Mouse (Mus musculus) CH12.LX (cell line): ENCODE data around the gene Rnf126. TPM values are rescaled to one million over a fixed set of nuclear protein-coding genes. Genes with fewer than 3 reads are reported as not detected.

Source experiments
- DNase-seq: peaks from one replicate; pipeline ENCODE4 v3.0.0-alpha.2; 2013; ENCODE audit errors: extremely low read depth
- H3K27ac ChIP-seq: 2 replicates; pipeline ENCODE4 v1.5.1; 2012; ENCODE audit warnings: low read depth, mild to moderate bottlenecking, control low read depth, moderate library complexity; ENCODE audit not compliant: insufficient read depth
- H3K27me3 ChIP-seq: replicated peaks from 2 replicates; pipeline ENCODE3; 2012; ENCODE audit warnings: inconsistent platforms
- H3K36me3 ChIP-seq, 2 experiments: replicated peaks in 1 of 2; 2 replicates each; pipeline versions ENCODE3 to v1.6.1; 2012; ENCODE audit warnings: inconsistent platforms in 1 of 2, low read length in 1 of 2, mild to moderate bottlenecking in 1 of 2, mixed read lengths in 1 of 2, moderate library complexity in 1 of 2; ENCODE audit not compliant: control insufficient read depth in 1 of 2, insufficient read depth in 1 of 2
- H3K4me1 ChIP-seq, 2 experiments: 2 replicates each; pipeline ENCODE4 v1.6.1; 2012; ENCODE audit warnings: inconsistent platforms in 1 of 2, moderate library complexity in 1 of 2; ENCODE audit not compliant: insufficient read depth in 2 of 2, control insufficient read depth in 1 of 2
- H3K4me2 ChIP-seq: 2 replicates; pipeline ENCODE4 v1.6.1; 2012; ENCODE audit warnings: low read depth, mild to moderate bottlenecking, control low read depth; ENCODE audit not compliant: poor library complexity, insufficient read depth, severe bottlenecking
- H3K4me3 ChIP-seq, 3 experiments: fragments of 150-350 bp in 1 of 3; sonication (generic) in 1 of 3; replicated peaks in 1 of 3; 2 replicates each; pipeline versions ENCODE3 to v1.5.1; 2011 to 2012; ENCODE audit warnings: low read depth in 2 of 3, low read length in 2 of 3, mild to moderate bottlenecking in 2 of 3, moderate library complexity in 2 of 3, control low read depth in 1 of 3, improper control_type of control experiment in 1 of 3, inconsistent platforms in 1 of 3, mixed read lengths in 1 of 3; ENCODE audit not compliant: poor library complexity in 1 of 3
- H3K79me2 ChIP-seq: replicated peaks from 2 replicates; pipeline ENCODE4 v1.6.1; 2012; ENCODE audit warnings: mild to moderate bottlenecking, moderate library complexity; ENCODE audit not compliant: control insufficient read depth, poor library complexity, insufficient read depth, severe bottlenecking; ENCODE audit errors: extremely low read depth
- H3K9ac ChIP-seq: 2 replicates; pipeline ENCODE4 v1.6.1; 2012; ENCODE audit warnings: low read depth, mild to moderate bottlenecking, control low read depth, moderate library complexity; ENCODE audit not compliant: insufficient read depth
- H3K9me3 ChIP-seq: replicated peaks from 2 replicates; pipeline ENCODE3; 2012; ENCODE audit warnings: low read length, inconsistent platforms, mixed read lengths
- CTCF ChIP-seq, 2 experiments: IDR thresholded peaks in 1 of 2; conservative IDR thresholded peaks in 1 of 2; 2 replicates each; pipeline ENCODE4 v1.5.1; 2011 to 2012; ENCODE audit warnings: low read depth in 2 of 2, low read length in 2 of 2, improper control_type of control experiment in 1 of 2, inconsistent platforms in 1 of 2, mild to moderate bottlenecking in 1 of 2, moderate library complexity in 1 of 2
- E2F4 ChIP-seq: IDR thresholded peaks from 2 replicates; pipeline ENCODE4 v1.6.1; 2011; ENCODE audit warnings: low read depth, low read length, improper control_type of control experiment; ENCODE audit not compliant: insufficient replicate concordance
- ELF1 ChIP-seq: IDR thresholded peaks from 2 replicates; pipeline ENCODE4 v1.6.1; 2014; ENCODE audit warnings: low read depth, mild to moderate bottlenecking, inconsistent platforms, low read length, improper control_type of control experiment
- EP300 ChIP-seq: IDR thresholded peaks from 2 replicates; pipeline ENCODE4 v1.6.1; 2011; ENCODE audit warnings: low read length, improper control_type of control experiment
- HCFC1 ChIP-seq: IDR thresholded peaks from 2 replicates; pipeline ENCODE4 v1.6.1; 2012; ENCODE audit warnings: low read depth, mild to moderate bottlenecking, inconsistent platforms, low read length, improper control_type of control experiment
- IRF4 ChIP-seq: IDR thresholded peaks from 2 replicates; pipeline ENCODE4 v1.6.1; 2014; ENCODE audit warnings: low read depth, mild to moderate bottlenecking, inconsistent platforms, low read length, improper control_type of control experiment
- JUND ChIP-seq: conservative IDR thresholded peaks from 2 replicates; pipeline ENCODE4 v1.6.1; 2011; ENCODE audit warnings: low read depth, low read length, improper control_type of control experiment
- KAT2A ChIP-seq: IDR thresholded peaks from 2 replicates; pipeline ENCODE4 v1.6.1; 2012; ENCODE audit warnings: low read length, improper control_type of control experiment, inconsistent platforms; ENCODE audit not compliant: insufficient replicate concordance
- MAFK ChIP-seq: IDR thresholded peaks from 2 replicates; pipeline ENCODE4 v1.6.1; 2011; ENCODE audit warnings: low read length, improper control_type of control experiment; ENCODE audit not compliant: insufficient replicate concordance
- MAZ ChIP-seq: IDR thresholded peaks from 2 replicates; pipeline ENCODE4 v1.6.1; 2012; ENCODE audit warnings: low read depth, mild to moderate bottlenecking, inconsistent platforms, low read length, improper control_type of control experiment, moderate library complexity
- MYC ChIP-seq: IDR thresholded peaks from 2 replicates; pipeline ENCODE4 v1.6.1; 2011; ENCODE audit warnings: low read depth, mild to moderate bottlenecking, improper control_type of control experiment, low read length
- NELFE ChIP-seq: IDR thresholded peaks from 2 replicates; pipeline ENCODE4 v1.6.1; 2011; ENCODE audit warnings: low read depth, low read length, improper control_type of control experiment
- NRF1 ChIP-seq: IDR thresholded peaks from 2 replicates; pipeline ENCODE4 v1.6.1; 2014; ENCODE audit warnings: low read depth, mild to moderate bottlenecking, inconsistent platforms, low read length, improper control_type of control experiment, moderate library complexity
- PAX5 ChIP-seq: IDR thresholded peaks from 2 replicates; pipeline ENCODE4 v1.6.1; 2012; ENCODE audit warnings: low read length, inconsistent platforms, mixed read lengths
- POLR2A ChIP-seq: IDR thresholded peaks from 2 replicates; pipeline ENCODE4 v1.6.1; 2011; ENCODE audit warnings: low read depth, mild to moderate bottlenecking, improper control_type of control experiment, low read length
- RAD21 ChIP-seq: IDR thresholded peaks from 2 replicates; pipeline ENCODE4 v1.6.1; 2011; ENCODE audit warnings: low read depth, mild to moderate bottlenecking, low read length, improper control_type of control experiment, moderate library complexity
- RCOR1 ChIP-seq: conservative IDR thresholded peaks from 2 replicates; pipeline ENCODE4 v1.6.1; 2012; ENCODE audit warnings: low read depth, mild to moderate bottlenecking, inconsistent platforms, low read length, improper control_type of control experiment
- SIN3A ChIP-seq: IDR thresholded peaks from 2 replicates; pipeline ENCODE4 v1.6.1; 2012; ENCODE audit warnings: low read length, improper control_type of control experiment, inconsistent platforms
- TBP ChIP-seq: conservative IDR thresholded peaks from 2 replicates; pipeline ENCODE4 v1.6.1; 2011; ENCODE audit warnings: low read depth, low read length, improper control_type of control experiment
- TCF12 ChIP-seq: IDR thresholded peaks from 2 replicates; pipeline ENCODE4 v1.6.1; 2014; ENCODE audit warnings: low read depth, mild to moderate bottlenecking, inconsistent platforms, low read length, improper control_type of control experiment
- UBTF ChIP-seq: IDR thresholded peaks from 2 replicates; pipeline ENCODE4 v1.6.1; 2012; ENCODE audit warnings: low read depth, mild to moderate bottlenecking, inconsistent platforms, low read length, improper control_type of control experiment, moderate library complexity
- dilution Hi-C: fragments of 300-500 bp; cut with MboI; formaldehyde crosslinking; loops from 2 replicates; pipeline ENCODE4 v1.14.3; 2020; ENCODE audit warnings: low sequenced_read_pairs; ENCODE audit not compliant: extremely low pct_unique_long_range_greater_than_20kb, extremely low pct_ligation_motif_present
- in situ Hi-C: fragments of 300-500 bp; cut with MboI; formaldehyde crosslinking; loops from 3 replicates; pipeline ENCODE4 v1.14.3; 2019; ENCODE audit warnings: low sequenced_read_pairs, low pct_ligation_motif_present, low pct_unique_long_range_greater_than_20kb, mixed read lengths
- polyA plus RNA-seq: library from polyadenylated mRNA; unstranded; fragments of >175 nt; gene quantifications from 2 replicates; pipeline ENCODE4 v1.2.1, GENCODE M21; 2012; ENCODE audit warnings: low read depth; ENCODE audit not compliant: insufficient read length
- total RNA-seq, 2 experiments: library from RNA; depleted of rRNA; stranded (reverse); fragments of 300-350 nt in 1 of 2; fragments of >200 nt in 1 of 2; gene quantifications; 2 replicates each; pipeline ENCODE4 v1.2.3; 2012 to 2014

Rnf126 gene
- total and polyA plus RNA-seq, 3 experiments: 32.4 to 112 (median 67.9) TPM

GRCm38 (mm10) chr10:79765228-79765745, 1.5 kb downstream of the Rnf126 start:
- dilution Hi-C loops (no loop called here), in situ Hi-C loops (no loop called here)
- peaks cover 27 to 47% of the 10 kb centered on the region in 2 experiments for H3K4me1 ChIP-seq

GRCm38 (mm10) chr10:79764234-79764633, 2.5 kb downstream of the Rnf126 start:
- dilution Hi-C loops: no loop called here

More at GRCm38 (mm10) chr10:79765228-79765745, 1.5 kb downstream of the Rnf126 start:
- Histone ChIP-seq H3K27me3 (no peaks in the 10 kb centered on the region), H3K9ac (peak overlapping the region; percentile 99; the same call in 1 of the 2 replicates), H3K27ac (no peak overlapping the region), H3K79me2 (peaks cover 38% of the 10 kb centered on the region), H3K4me3 (peak overlapping the region; percentile 92 to 98 (median 98)), H3K9me3 (no peaks in the 10 kb centered on the region), H3K36me3 (peaks cover 29 to 48% of the 10 kb centered on the region in 2 experiments), H3K4me2 (peak overlapping the region; percentile 77)
- DNase-seq: no peak
- no peak for TF ChIP-seq RAD21
- no peak for TF ChIP-seq TCF12

GRCm38 (mm10) chr10:79762875-79763274, 3.9 kb downstream of the Rnf126 start:
- Histone ChIP-seq H3K27ac (no peak overlapping the region), H3K9ac (no peak overlapping the region), H3K4me1 (peaks cover 25 to 40% of the 10 kb centered on the region in 2 experiments), H3K4me2 (no peak overlapping the region), H3K36me3 (peaks cover 49 to 67% of the 10 kb centered on the region in 2 experiments), H3K4me3 (no peak overlapping the region), H3K27me3 (no peaks in the 10 kb centered on the region), H3K9me3 (no peaks in the 10 kb centered on the region), H3K79me2 (peaks cover 38% of the 10 kb centered on the region)
- no peak for DNase-seq
- in situ Hi-C loops: no loop called here
- dilution Hi-C loops: no loop called here
- TF ChIP-seq CTCF (conservative IDR thresholded peaks at IDR 0.05 in 1 of 2, IDR thresholded peaks at IDR 0.05 in 1 of 2; ENCODE audit: low read depth in 2 of 2, low read length in 2 of 2) (no peak), UBTF (no peak), NRF1 (no peak), JUND (no peak), POLR2A (no peak), RAD21 (no peak), PAX5 (no peak), MYC (no peak), HCFC1 (no peak), SIN3A (no peak), MAZ (no peak), TBP (no peak), IRF4 (no peak), E2F4 (no peak), MAFK (no peak), KAT2A (no peak)

More at GRCm38 (mm10) chr10:79764234-79764633, 2.5 kb downstream of the Rnf126 start:
- TF ChIP-seq E2F4: no peak
- no peak for TF ChIP-seq CTCF (conservative IDR thresholded peaks at IDR 0.05 in 1 of 2, IDR thresholded peaks at IDR 0.05 in 1 of 2; ENCODE audit: low read depth in 2 of 2, low read length in 2 of 2)
- TF ChIP-seq NELFE: no peak
- no peak for TF ChIP-seq EP300
- TF ChIP-seq JUND: no peak
- no peak for TF ChIP-seq UBTF
- no peak for TF ChIP-seq RAD21
- TF ChIP-seq ELF1: no peak
- TF ChIP-seq POLR2A: no peak
- TF ChIP-seq RCOR1: no peak
- H3K9ac ChIP-seq: no peak overlapping the region
- peaks cover 38% of the 10 kb centered on the region for H3K79me2 ChIP-seq
- peaks cover 27 to 47% of the 10 kb centered on the region in 2 experiments for H3K4me1 ChIP-seq
- H3K9me3 ChIP-seq: no peaks in the 10 kb centered on the region
- H3K4me2 ChIP-seq: no peak overlapping the region
- in situ Hi-C loops: no loop called here
- H3K27ac ChIP-seq: no peak overlapping the region
- no peak for DNase-seq
- H3K27me3 ChIP-seq: no peaks in the 10 kb centered on the region
- peaks cover 36 to 53% of the 10 kb centered on the region in 2 experiments for H3K36me3 ChIP-seq
- no peak overlapping the region for H3K4me3 ChIP-seq
